ENCODE assay signal across 8 mouse cellular contexts in genomic region chr3:88214971-88215552, GRCm38 (mm10). TPM values are rescaled to one million over a fixed set of nuclear protein-coding genes. Genes with fewer than 3 reads are reported as not detected.
DNase-seq lines count a peak whose midpoint lies in the region; ATAC-seq and TF ChIP-seq lines count a peak whose summit lies in the region.

No protein-coding gene starts in this region.

- under 1% methylated on average over 48 of the region's 48 CpGs for WGBS in lung, embryonic 14.5 days
- WGBS in forebrain, embryonic 12.5 days: 3% methylated on average over 48 of the region's 48 CpGs
- 2% methylated on average over 48 of the region's 48 CpGs for WGBS in limb, embryonic 14.5 days
- WGBS in stomach, embryonic 14.5 days: under 1% methylated on average over 48 of the region's 48 CpGs

- H3K4me2 ChIP-seq in lung, embryonic 14.5 days: peak overlapping the region; percentile 43
- peak overlapping the region; percentile 88 for H3K4me2 ChIP-seq in forebrain, embryonic 12.5 days
- peak overlapping the region; percentile 30 for H3K4me2 ChIP-seq in limb, embryonic 14.5 days (replicated peaks; ENCODE audit: low read depth, low read length, severe bottlenecking)
- H3K4me2 ChIP-seq in stomach, embryonic 14.5 days (replicated peaks; ENCODE audit: low read depth, low read length): peak overlapping the region; percentile 18; the same call in 1 of the 2 replicates

- ATAC-seq in lung, embryonic 14.5 days (ENCODE audit: insufficient read depth): no peak
- ATAC-seq in forebrain, embryonic 12.5 days (ENCODE audit: low FRiP score): peak; percentile 17; the same call in 1 of the 2 replicates
- no peak for ATAC-seq in limb, embryonic 14.5 days (ENCODE audit: low FRiP score, low read depth)
- ATAC-seq in stomach, embryonic 14.5 days (ENCODE audit: insufficient number of reproducible peaks, insufficient read depth, low FRiP score, low read depth): no peak
- no peak for ATAC-seq in megakaryocyte-erythroid progenitor cell, adult 5-6 weeks (replicated peaks; ENCODE audit: low FRiP score, low TSS enrichment, poor library complexity, severe bottlenecking)

- peak; percentile 19 for DNase-seq in adrenal gland, adult 2 months
- DNase-seq in adrenal gland, adult 8-10 months: no peak
- no peak for DNase-seq in lung, embryonic 14.5 days
- no peak for DNase-seq in lung, postnatal 14 days
- no peak for DNase-seq in limb, embryonic 14.5 days (ENCODE audit: low spot score)

- peak overlapping the region; percentile 19 for H3K4me3 ChIP-seq in lung, embryonic 14.5 days (ENCODE audit: low read depth, low read length)
- H3K4me3 ChIP-seq in forebrain, embryonic 12.5 days (replicated peaks): peak overlapping the region; percentile 83
- peak overlapping the region; percentile 23 for H3K4me3 ChIP-seq in limb, embryonic 14.5 days (replicated peaks; ENCODE audit: low read length)
- H3K4me3 ChIP-seq in stomach, embryonic 14.5 days (ENCODE audit: low read depth, low read length): peak overlapping the region; percentile 18

- H3K4me1 ChIP-seq in lung, embryonic 14.5 days (ENCODE audit: insufficient read depth): no peaks in the 10 kb centered on the region
- H3K4me1 ChIP-seq in forebrain, embryonic 12.5 days: peaks cover 84% of the 10 kb centered on the region
- H3K4me1 ChIP-seq in limb, embryonic 14.5 days (ENCODE audit: control insufficient read depth, insufficient read depth, low read length): peaks cover 2% of the 10 kb centered on the region; the same call in 1 of the 2 replicates
- peaks cover 6% of the 10 kb centered on the region; the same call in 1 of the 2 replicates for H3K4me1 ChIP-seq in stomach, embryonic 14.5 days (ENCODE audit: control insufficient read depth, insufficient read depth, low read length)

- no peaks in the 10 kb centered on the region for H3K36me3 ChIP-seq in lung, embryonic 14.5 days (ENCODE audit: insufficient read depth)
- peaks cover 48% of the 10 kb centered on the region for H3K36me3 ChIP-seq in forebrain, embryonic 12.5 days (replicated peaks)
- no peaks in the 10 kb centered on the region for H3K36me3 ChIP-seq in limb, embryonic 14.5 days (ENCODE audit: control insufficient read depth, insufficient read depth, low read length)
- no peaks in the 10 kb centered on the region for H3K36me3 ChIP-seq in stomach, embryonic 14.5 days (ENCODE audit: control insufficient read depth, insufficient read depth, low read length)

- no peak overlapping the region for H3K27ac ChIP-seq in lung, embryonic 14.5 days (ENCODE audit: low read depth)
- H3K27ac ChIP-seq in forebrain, embryonic 12.5 days: peak overlapping the region; percentile 99
- H3K27ac ChIP-seq in limb, embryonic 14.5 days (replicated peaks; ENCODE audit: low read depth, low read length): no peak overlapping the region
- H3K27ac ChIP-seq in stomach, embryonic 14.5 days (ENCODE audit: low read length): no peak overlapping the region

- no peak for TF ChIP-seq CTCF in lung, embryonic 14.5 days (IDR thresholded peaks at IDR 0.05; ENCODE audit: low read depth)

- H3K9ac ChIP-seq in lung, embryonic 14.5 days: no peak overlapping the region
- H3K9ac ChIP-seq in forebrain, embryonic 12.5 days: peak overlapping the region; percentile 99
- no peak overlapping the region for H3K9ac ChIP-seq in limb, embryonic 14.5 days (ENCODE audit: low read depth, low read length, severe bottlenecking)
- no peak overlapping the region for H3K9ac ChIP-seq in stomach, embryonic 14.5 days (replicated peaks; ENCODE audit: low read depth, low read length)

- peaks cover 99% of the 10 kb centered on the region for H3K27me3 ChIP-seq in lung, embryonic 14.5 days (ENCODE audit: insufficient read depth, low read length)
- H3K27me3 ChIP-seq in forebrain, embryonic 12.5 days: peaks cover 87% of the 10 kb centered on the region
- peaks cover 92% of the 10 kb centered on the region for H3K27me3 ChIP-seq in limb, embryonic 14.5 days (ENCODE audit: control insufficient read depth, insufficient read depth, low read length)
- peaks cover 71% of the 10 kb centered on the region for H3K27me3 ChIP-seq in stomach, embryonic 14.5 days (ENCODE audit: control insufficient read depth, insufficient read depth, low read length)

- H3K9me3 ChIP-seq in lung, embryonic 14.5 days (ENCODE audit: low read depth, low read length): no peaks in the 10 kb centered on the region
- H3K9me3 ChIP-seq in forebrain, embryonic 12.5 days: no peaks in the 10 kb centered on the region
- H3K9me3 ChIP-seq in limb, embryonic 14.5 days (ENCODE audit: control insufficient read depth, low read length): no peaks in the 10 kb centered on the region
- no peaks in the 10 kb centered on the region for H3K9me3 ChIP-seq in stomach, embryonic 14.5 days (ENCODE audit: control insufficient read depth, low read depth, low read length)

- TF ChIP-seq POLR2A in limb, embryonic 14.5 days (IDR thresholded peaks at IDR 0.05; ENCODE audit: borderline replicate concordance, extremely low read depth, insufficient read depth, insufficient read length): no peak

RNA-seq across cellular contexts. Expression of gene Rhbg, which starts 39.4 kb away (rescaled TPM):
- 10 to 100 TPM in 1 of 2 experiments, 1 to 10 TPM in 1; 8.5 to 18.3 TPM for total RNA-seq in adrenal gland, adult 2 months (2021)
- polyA plus RNA-seq in adrenal gland, adult 2 months (2012; rRNA removed): 0.76 and 1.8 TPM in 2 replicates
- total RNA-seq in adrenal gland, adult 8-10 months (2022): 10 to 100 TPM; 12.0 to 27.5 (median 17.3) TPM
- polyA plus RNA-seq in lung, embryonic 14.5 days (2014; fragmentation: Nextera tagmentation; extraction: Ambion mirVana): not detected in 2 replicates
- 0.28 TPM in 1 of 2 replicates, not detected in the other for polyA plus RNA-seq in forebrain, embryonic 12.5 days (2016; fragmentation: Nextera tagmentation; extraction: Ambion mirVana)
- polyA plus RNA-seq in limb, embryonic 14.5 days (2012; rRNA removed): 10.5 and 11.0 TPM in 2 replicates
- polyA plus RNA-seq in limb, embryonic 14.5 days (2014; fragmentation: Nextera tagmentation; extraction: Ambion mirVana): 17.0 and 17.2 TPM in 2 replicates
- 3.2 and 4.2 TPM in 2 replicates for polyA plus RNA-seq in stomach, embryonic 14.5 days (2014; fragmentation: Nextera tagmentation; extraction: Ambion mirVana)
- total RNA-seq in megakaryocyte-erythroid progenitor cell, adult 5-6 weeks (2014; fragmentation: Nextera tagmentation): not detected in 2 replicates
- total RNA-seq in megakaryocyte-erythroid progenitor cell, adult 5-6 weeks (2017): not detected in 2 replicates

Comparison
In these comparisons a context has a peak if more than half of its experiments do, and no peak if none do; other contexts are left out.
1. H3K4me2 ChIP-seq: peak in every context shown above with its lines; median percentile 88 in forebrain, embryonic 12.5 days; 43 in lung, embryonic 14.5 days; 30 in limb, embryonic 14.5 days; 18 in stomach, embryonic 14.5 days.
2. H3K4me3 ChIP-seq: peak in every context shown above with its lines; median percentile 83 in forebrain, embryonic 12.5 days; 23 in limb, embryonic 14.5 days; 19 in lung, embryonic 14.5 days; 18 in stomach, embryonic 14.5 days.